Mouse (Mus musculus) forebrain, embryonic 12.5 days (tissue): ENCODE measurements at regions not wholly inside any gene's neighbourhood (a gene's known extent, or its start where the extent isn't known, plus 50 kb on each side); places are given as distances from the start of the nearest gene placed in this dataset.
A peak's percentile ranks its signal among the peaks of the same experiment; 100 is the strongest.
"Not testable (repeated sequence)": the region's sequence is repeated elsewhere in the genome, so short reads cannot be mapped to it uniquely, and the experiment has no call there.

Experiments
- ATAC-seq: fragments of 200-750 bp; cut with Nextera tagmentation; 2 replicates; pipeline ENCODE4 v1.8.0; 2017; ENCODE audit warnings: moderate TSS enrichment; ENCODE audit not compliant: low FRiP score
- H3K27ac ChIP-seq: fragments of 300-500 bp; sonication (generic); 2 replicates; pipeline ENCODE4 v1.5.1; 2016; ENCODE audit warnings: mild to moderate bottlenecking
- H3K27me3 ChIP-seq: fragments of 300-500 bp; sonication (generic); 2 replicates; pipeline ENCODE4 v1.6.1; 2016; ENCODE audit warnings: mild to moderate bottlenecking
- H3K36me3 ChIP-seq: fragments of 300-500 bp; sonication (generic); replicated peaks from 2 replicates; pipeline ENCODE4 v1.6.1; 2016; ENCODE audit warnings: mild to moderate bottlenecking
- H3K4me1 ChIP-seq: fragments of 300-500 bp; sonication (generic); 2 replicates; pipeline ENCODE4 v1.6.1; 2016
- H3K4me2 ChIP-seq: fragments of 300-500 bp; sonication (generic); 2 replicates; pipeline ENCODE4 v1.6.1; 2016; ENCODE audit warnings: mild to moderate bottlenecking, moderate library complexity
- H3K4me3 ChIP-seq: fragments of 300-500 bp; sonication (generic); replicated peaks from 2 replicates; pipeline ENCODE4 v1.5.1; 2016; ENCODE audit warnings: mild to moderate bottlenecking
- H3K9ac ChIP-seq: fragments of 300-500 bp; sonication (generic); 2 replicates; pipeline ENCODE4 v1.6.1; 2016; ENCODE audit warnings: mild to moderate bottlenecking
- H3K9me3 ChIP-seq: fragments of 300-500 bp; sonication (generic); 2 replicates; pipeline ENCODE4 v1.6.1; 2016
- whole genome bisulfite sequencing: fragments of 180-500 bp; shearing (Covaris S2); methylation state at CpG from one replicate; pipeline ENCODE4 v1.1.7; 2016; 5-methylcytosine and 5-hydroxymethylcytosine counted together

DNA sequence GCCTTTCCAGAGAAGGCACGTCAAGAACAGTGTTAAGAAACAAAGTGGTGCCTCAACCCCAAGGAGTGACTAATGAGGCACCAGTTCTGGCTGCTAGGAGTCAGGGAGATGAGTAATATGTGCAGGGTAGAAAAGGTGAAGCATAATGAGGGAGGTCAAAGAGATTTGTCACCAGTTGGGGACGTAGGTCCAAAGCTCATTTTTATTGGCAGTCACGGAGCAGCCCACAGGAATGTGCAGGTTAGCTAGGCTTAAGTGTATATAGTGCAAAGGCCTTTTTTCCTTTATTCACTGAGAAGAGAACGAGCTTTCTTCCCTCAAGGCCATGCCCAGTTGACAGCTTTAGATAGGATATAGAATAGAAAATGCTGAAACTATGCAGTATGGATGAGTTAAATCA lies 261.8 kb downstream of the Rad51ap2 start:
- no peak overlapping the region for H3K4me2 ChIP-seq
- H3K4me3 ChIP-seq = no peak overlapping the region
- ATAC-seq = no peak
- no peaks in the 10 kb centered on the region for H3K27me3 ChIP-seq
- H3K4me1 ChIP-seq = no peaks in the 10 kb centered on the region
- H3K36me3 ChIP-seq = no peaks in the 10 kb centered on the region
- no peak overlapping the region for H3K27ac ChIP-seq
- H3K9me3 ChIP-seq = no peaks in the 10 kb centered on the region
- H3K9ac ChIP-seq = no peak overlapping the region
- 79% methylated on average over 4 of the region's 4 CpGs for WGBS

DNA sequence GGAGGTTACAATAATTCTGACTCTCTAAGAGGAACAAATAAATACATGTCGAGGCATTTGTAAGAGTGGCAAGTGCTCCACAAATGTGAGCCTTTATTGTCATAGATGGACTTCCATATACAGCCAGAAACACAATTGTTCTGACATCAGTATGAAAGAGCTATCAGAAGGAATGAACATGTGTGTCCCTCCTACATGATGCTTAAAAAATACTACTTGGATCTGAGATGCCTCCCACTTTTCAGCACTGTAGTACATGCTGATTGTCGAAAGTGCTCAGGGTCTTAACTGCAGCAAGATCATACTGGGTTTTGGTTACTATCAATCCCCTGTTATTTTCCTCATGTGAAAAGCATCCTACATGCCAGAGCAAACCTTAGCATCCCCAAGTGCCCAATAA lies 295.6 kb downstream of the Rad51ap2 start:
- H3K9me3 ChIP-seq = no peaks in the 10 kb centered on the region
- H3K9ac ChIP-seq = no peak overlapping the region
- no peaks in the 10 kb centered on the region for H3K36me3 ChIP-seq
- 94% methylated on average over 2 of the region's 2 CpGs for WGBS
- H3K4me1 ChIP-seq = no peaks in the 10 kb centered on the region
- ATAC-seq = no peak
- H3K27ac ChIP-seq = no peak overlapping the region
- H3K4me3 ChIP-seq = no peak overlapping the region
- no peak overlapping the region for H3K4me2 ChIP-seq
- H3K27me3 ChIP-seq = no peaks in the 10 kb centered on the region

DNA sequence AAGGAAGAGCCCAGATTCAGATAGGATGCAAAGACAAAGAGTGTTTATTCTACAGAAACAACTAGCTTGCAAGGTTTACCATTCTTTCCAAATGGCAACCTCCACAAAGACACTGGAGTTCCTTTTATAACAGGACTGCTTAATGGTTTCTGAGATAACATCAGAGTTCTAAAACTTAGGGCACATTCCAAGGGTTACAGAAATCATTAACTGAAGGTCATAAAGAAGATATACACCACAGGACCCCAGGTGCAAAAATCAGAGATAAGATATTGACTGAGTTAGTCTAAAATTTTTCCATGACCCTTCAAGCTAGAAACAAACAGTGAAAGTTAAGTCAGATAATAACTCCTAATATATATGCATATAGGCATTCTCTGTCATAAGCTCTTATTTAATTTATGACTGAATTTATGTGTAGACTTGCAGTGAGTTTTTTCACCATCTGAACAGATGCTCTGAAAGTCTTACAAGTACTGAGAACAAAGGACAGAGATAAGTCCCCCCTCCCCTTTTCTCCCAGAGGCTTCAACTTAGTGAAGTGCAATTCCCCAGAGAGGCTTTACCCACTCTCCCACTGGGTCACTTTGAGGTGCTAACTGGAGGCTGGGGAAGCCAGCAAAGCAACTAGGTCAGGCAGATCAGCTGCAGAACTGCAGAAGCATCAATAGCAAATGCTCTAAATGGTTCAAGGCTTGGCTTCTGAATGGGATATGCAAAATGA lies 298.5 kb downstream of the Rad51ap2 start:
- no peak overlapping the region for H3K27ac ChIP-seq
- H3K9me3 ChIP-seq = no peaks in the 10 kb centered on the region
- no peaks in the 10 kb centered on the region for H3K27me3 ChIP-seq
- H3K4me2 ChIP-seq = no peak overlapping the region
- H3K9ac ChIP-seq = no peak overlapping the region
- H3K4me1 ChIP-seq = no peaks in the 10 kb centered on the region
- H3K4me3 ChIP-seq = no peak overlapping the region
- no peak for ATAC-seq
- H3K36me3 ChIP-seq = no peaks in the 10 kb centered on the region

DNA sequence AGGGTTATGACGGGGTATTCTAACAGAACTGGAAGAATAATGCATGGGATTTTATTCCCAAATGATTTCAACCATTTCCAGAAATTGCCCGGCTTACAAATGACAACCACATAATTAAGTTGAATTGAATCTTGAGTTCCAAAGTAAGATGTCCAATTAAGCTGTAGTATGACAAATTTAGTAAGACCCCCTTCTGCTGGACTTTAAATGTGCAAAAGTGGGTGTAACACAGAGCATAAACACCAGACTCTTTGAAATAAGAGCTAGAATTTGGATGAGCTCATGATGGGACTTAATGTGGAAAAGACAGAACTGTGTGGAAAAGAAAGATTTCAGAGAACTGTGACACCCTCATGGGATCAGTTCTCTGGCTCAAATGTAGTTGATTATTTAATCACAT lies 346.4 kb downstream of the Rad51ap2 start:
- H3K27ac ChIP-seq = no peak overlapping the region
- no peaks in the 10 kb centered on the region for H3K27me3 ChIP-seq
- WGBS = 90% methylated on average over 2 of the region's 2 CpGs
- H3K9me3 ChIP-seq = no peaks in the 10 kb centered on the region
- no peak overlapping the region for H3K9ac ChIP-seq
- no peak for ATAC-seq
- no peak overlapping the region for H3K4me2 ChIP-seq
- no peaks in the 10 kb centered on the region for H3K36me3 ChIP-seq
- H3K4me1 ChIP-seq = no peaks in the 10 kb centered on the region
- no peak overlapping the region for H3K4me3 ChIP-seq

DNA sequence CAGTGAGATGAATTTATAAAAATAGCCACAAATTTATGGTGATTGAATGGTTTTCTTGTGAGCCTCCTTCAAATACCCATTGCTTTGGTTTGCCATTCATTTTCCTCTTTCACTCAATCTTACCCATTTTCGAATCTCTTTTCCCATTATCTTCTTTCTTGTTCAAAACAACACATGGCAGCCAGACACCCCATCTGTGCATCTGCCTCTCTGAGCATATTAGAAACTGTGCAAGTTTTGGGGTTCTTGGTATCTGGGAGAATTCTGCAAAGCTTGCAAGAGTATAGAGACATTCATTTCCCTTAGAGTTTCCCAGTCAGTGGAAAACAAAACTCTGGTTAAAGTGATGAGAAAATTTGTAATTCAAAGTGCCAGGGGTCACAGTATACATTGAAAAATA lies 347.3 kb downstream of the Rad51ap2 start:
- ATAC-seq = no peak
- no peaks in the 10 kb centered on the region for H3K36me3 ChIP-seq
- WGBS = 81% methylated on average over 1 of the region's 1 CpGs
- H3K9me3 ChIP-seq = no peaks in the 10 kb centered on the region
- no peaks in the 10 kb centered on the region for H3K27me3 ChIP-seq
- H3K9ac ChIP-seq = no peak overlapping the region
- no peaks in the 10 kb centered on the region for H3K4me1 ChIP-seq
- no peak overlapping the region for H3K4me3 ChIP-seq
- no peak overlapping the region for H3K27ac ChIP-seq
- no peak overlapping the region for H3K4me2 ChIP-seq

DNA sequence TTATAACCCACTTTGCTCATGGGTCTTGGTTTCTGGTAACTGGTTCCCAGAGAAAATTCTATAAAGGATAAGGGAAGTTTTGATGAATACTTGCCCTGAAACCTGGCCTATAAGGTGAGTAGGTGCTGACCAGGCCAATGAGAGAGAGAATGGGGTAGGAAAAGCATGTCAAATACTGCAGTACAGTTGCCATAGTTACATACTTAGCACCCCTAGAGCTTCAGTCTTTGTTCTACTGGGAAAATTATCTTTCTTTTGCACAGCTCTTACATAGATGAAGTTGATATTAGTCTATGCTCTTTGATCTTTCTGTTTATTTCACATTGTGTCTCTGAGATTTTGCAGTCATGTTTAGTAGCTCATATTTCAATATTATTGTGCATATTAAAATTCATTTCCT lies 373.8 kb downstream of the Rad51ap2 start:
- Histone ChIP-seq H3K4me1 (0 out of 2 replicates have a peak, but pooled peaks cover 3% of the 10 kb centered on the region), H3K9ac (no peak overlapping the region), H3K27ac (no peak overlapping the region), H3K4me2 (no peak overlapping the region), H3K9me3 (no peaks in the 10 kb centered on the region), H3K36me3 (no peaks in the 10 kb centered on the region), H3K27me3 (no peaks in the 10 kb centered on the region), H3K4me3 (no peak overlapping the region)
- no peak for ATAC-seq

DNA sequence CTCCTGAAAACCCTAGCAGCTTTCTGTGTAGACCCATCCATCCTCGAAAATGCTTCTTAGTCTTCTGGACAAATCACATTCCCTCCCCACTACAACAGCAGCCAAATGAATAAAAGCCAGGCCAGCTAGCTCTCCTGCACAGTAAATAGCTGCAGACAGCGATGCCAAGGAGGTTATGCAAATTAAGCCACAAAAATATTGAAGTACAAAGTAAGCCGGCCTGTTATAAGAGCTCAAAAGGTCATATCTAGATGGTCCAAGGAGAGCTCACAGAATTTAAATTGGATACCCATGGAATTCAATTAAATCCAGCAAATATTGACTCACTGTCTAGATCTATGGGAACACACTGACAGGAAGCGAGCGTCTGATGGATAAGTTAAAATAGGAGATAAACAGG lies 375.4 kb downstream of the Rad51ap2 start:
- H3K4me3 ChIP-seq = no peak overlapping the region
- 0 out of 2 replicates have a peak, but pooled peaks cover 3% of the 10 kb centered on the region for H3K4me1 ChIP-seq
- no peak overlapping the region for H3K27ac ChIP-seq
- WGBS = 76% methylated on average over 5 of the region's 5 CpGs
- no peaks in the 10 kb centered on the region for H3K27me3 ChIP-seq
- H3K36me3 ChIP-seq = no peaks in the 10 kb centered on the region
- ATAC-seq = no peak
- H3K4me2 ChIP-seq = no peak overlapping the region
- H3K9me3 ChIP-seq = no peaks in the 10 kb centered on the region
- no peak overlapping the region for H3K9ac ChIP-seq

DNA sequence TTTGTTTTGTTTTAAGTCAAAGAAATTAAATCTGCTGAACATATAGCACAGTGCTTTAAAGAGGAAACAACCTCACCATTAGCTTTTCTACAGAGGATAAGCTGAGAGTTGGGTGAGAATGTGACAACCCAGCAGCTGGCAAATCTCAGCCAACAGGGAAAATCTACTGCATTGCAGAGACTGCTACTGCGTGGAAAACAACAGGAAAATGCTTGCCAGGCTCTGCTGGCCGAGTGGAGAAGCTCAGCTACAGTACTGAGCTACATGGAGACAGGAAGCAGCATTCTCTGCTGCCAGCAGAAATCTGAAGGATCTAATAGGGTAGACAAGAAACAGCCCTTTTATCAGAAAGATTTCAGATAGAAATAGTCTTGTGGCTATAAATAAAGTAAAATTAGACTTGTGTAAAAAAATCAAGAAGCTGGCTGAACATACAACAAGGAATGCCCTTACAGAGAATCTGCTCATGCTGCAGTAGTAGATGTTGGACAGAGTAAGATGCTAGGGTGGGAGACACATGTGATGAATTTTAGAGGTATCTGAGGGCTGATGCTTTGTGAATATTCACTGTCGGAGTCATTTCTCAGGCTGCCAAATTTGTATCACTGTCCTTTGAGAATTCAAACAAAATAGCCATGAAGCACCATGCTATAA lies 382.1 kb downstream of the Rad51ap2 start:
- H3K36me3 ChIP-seq = no peaks in the 10 kb centered on the region
- ATAC-seq = no peak
- 72% methylated on average over 3 of the region's 3 CpGs for WGBS
- no peak overlapping the region for H3K4me3 ChIP-seq
- H3K9me3 ChIP-seq = no peaks in the 10 kb centered on the region
- H3K9ac ChIP-seq = no peak overlapping the region
- no peaks in the 10 kb centered on the region for H3K27me3 ChIP-seq
- no peak overlapping the region for H3K4me2 ChIP-seq
- no peak overlapping the region for H3K27ac ChIP-seq
- H3K4me1 ChIP-seq = no peaks in the 10 kb centered on the region

DNA sequence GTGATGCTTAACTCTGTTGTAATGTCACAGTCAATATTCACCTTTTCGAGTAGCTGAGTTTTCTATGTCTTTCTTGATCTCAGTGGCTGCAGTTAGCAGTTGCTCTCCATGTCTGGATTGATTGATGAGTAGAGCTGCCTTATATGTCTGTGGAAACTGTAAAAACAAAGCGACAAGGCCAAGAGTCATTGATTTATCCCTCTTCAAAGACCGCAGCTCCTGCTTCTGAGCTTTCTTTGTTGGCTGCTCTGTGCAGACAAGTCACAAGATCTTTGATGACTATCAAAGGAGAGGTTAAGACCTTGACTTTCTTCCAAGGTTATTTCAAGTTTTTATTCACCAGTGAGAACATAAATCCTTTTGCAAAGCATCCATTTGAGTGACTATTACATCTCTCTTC lies 395.2 kb downstream of the Rad51ap2 start:
- Histone ChIP-seq H3K27me3 (no peaks in the 10 kb centered on the region), H3K27ac (no peak overlapping the region), H3K4me1 (no peaks in the 10 kb centered on the region), H3K4me2 (no peak overlapping the region), H3K36me3 (no peaks in the 10 kb centered on the region), H3K4me3 (no peak overlapping the region), H3K9ac (no peak overlapping the region), H3K9me3 (no peaks in the 10 kb centered on the region)
- 82% methylated on average over 3 of the region's 3 CpGs for WGBS
- no peak for ATAC-seq

DNA sequence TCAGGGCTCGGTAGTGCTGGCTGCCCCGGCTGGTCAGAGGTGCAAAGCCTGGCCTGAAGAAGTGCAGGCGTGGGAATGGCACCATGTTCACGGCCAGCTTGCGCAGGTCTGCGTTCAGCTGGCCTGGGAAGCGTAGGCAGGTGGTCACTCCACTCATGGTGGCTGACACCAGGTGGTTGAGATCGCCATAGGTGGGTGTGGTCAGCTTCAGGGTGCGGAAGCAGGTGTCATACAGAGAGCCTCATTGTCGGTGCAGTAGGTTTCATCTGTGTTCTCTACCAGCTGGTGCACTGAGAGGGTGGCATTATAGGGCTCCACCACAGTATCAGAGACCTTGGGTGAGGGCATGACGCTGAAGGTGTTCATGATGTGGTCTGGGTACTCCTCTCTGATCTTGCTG lies 380.1 kb upstream of the Fam49a start:
- H3K4me2 ChIP-seq, H3K27ac ChIP-seq, ATAC-seq, H3K9me3 ChIP-seq, H3K36me3 ChIP-seq, H3K9ac ChIP-seq, H3K4me3 ChIP-seq, H3K4me1 ChIP-seq, H3K27me3 ChIP-seq: not testable (repeated sequence)
- 93% methylated on average over 11 of the region's 11 CpGs for WGBS

DNA sequence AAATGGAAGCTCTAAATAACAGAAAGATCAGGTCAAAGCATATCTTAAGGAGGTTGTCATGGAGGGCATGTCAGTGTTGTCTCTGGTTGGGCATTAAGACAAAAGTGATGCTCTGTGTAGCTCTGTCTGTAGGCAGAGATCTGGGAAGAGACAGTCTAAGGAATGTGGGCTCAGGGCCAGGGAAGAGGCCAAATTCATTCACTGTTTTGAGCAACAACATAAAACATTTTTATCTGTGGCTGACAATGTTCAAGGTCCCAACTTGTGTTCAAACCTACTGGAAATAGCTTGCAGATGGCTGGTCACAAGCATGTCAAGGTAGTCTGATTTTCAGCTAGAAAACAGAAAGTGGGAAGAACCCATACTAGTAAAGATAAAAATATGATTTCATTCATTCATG lies 374.6 kb upstream of the Fam49a start:
- ATAC-seq = no peak
- no peak overlapping the region for H3K9ac ChIP-seq
- no peak overlapping the region for H3K4me3 ChIP-seq
- no peaks in the 10 kb centered on the region for H3K4me1 ChIP-seq
- H3K4me2 ChIP-seq = no peak overlapping the region
- no peak overlapping the region for H3K27ac ChIP-seq
- no peaks in the 10 kb centered on the region for H3K36me3 ChIP-seq
- no peaks in the 10 kb centered on the region for H3K9me3 ChIP-seq
- H3K27me3 ChIP-seq = no peaks in the 10 kb centered on the region

DNA sequence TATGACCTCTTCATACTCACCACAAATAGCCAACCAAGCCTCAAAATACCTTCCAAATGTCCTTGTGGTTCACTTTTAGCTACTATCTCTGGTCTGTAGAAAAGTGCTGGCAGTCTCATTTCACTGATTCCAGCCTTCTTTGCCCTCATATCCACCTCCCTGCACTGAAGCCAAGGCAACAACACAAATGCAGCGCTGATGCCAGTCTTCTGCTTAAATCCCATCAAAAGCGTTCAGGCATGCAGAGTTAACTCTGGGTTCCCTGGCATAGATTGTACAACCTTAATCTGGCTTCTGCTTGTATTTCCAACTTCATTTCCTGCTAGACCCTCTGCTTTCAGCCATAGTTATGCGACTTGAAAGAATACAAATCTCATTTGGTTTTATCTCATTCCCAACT lies 362.9 kb upstream of the Fam49a start:
- Histone ChIP-seq H3K36me3 (no peaks in the 10 kb centered on the region), H3K4me3 (no peak overlapping the region), H3K9ac (no peak overlapping the region), H3K9me3 (no peaks in the 10 kb centered on the region), H3K27ac (no peak overlapping the region), H3K27me3 (no peaks in the 10 kb centered on the region), H3K4me1 (no peaks in the 10 kb centered on the region), H3K4me2 (no peak overlapping the region)
- 59% methylated on average over 3 of the region's 3 CpGs for WGBS
- no peak for ATAC-seq

DNA sequence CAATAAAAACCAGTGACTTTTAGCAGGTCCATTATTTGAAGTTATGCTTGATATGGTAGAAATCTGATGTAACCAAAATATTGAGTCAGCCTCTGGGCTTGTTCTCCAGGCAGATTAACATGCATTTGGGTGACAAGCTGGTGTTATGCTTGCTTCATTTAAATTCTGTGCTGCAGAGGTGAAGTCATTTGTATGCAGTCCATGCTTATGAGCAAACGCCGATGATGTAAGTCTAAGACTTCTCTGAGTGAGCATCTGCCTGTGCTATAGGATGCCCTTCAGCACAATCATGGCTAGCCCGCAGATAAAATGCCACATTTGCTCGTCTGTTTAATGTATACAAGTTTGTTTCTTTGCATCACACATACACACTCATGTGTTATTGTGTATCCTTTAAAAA lies 355.4 kb upstream of the Fam49a start:
- no peaks in the 10 kb centered on the region for H3K27me3 ChIP-seq
- H3K4me2 ChIP-seq = no peak overlapping the region
- no peak overlapping the region for H3K9ac ChIP-seq
- no peaks in the 10 kb centered on the region for H3K9me3 ChIP-seq
- H3K4me1 ChIP-seq = no peaks in the 10 kb centered on the region
- H3K36me3 ChIP-seq = no peaks in the 10 kb centered on the region
- H3K27ac ChIP-seq = no peak overlapping the region
- peak; percentile 84 for ATAC-seq
- 55% methylated on average over 4 of the region's 4 CpGs for WGBS
- no peak overlapping the region for H3K4me3 ChIP-seq
